Mouse (Mus musculus): Measurements from ENCODE around the gene Vwa3a. TPM values are rescaled to one million over a fixed set of nuclear protein-coding genes. Genes with fewer than 3 reads are reported as not detected.

Gene Vwa3a
- polyA plus RNA-seq, 1 experiment from 2014 or later = 2.1 TPM

- H3K9ac ChIP-seq (ENCODE audit: low read depth, low read length) = no peak overlapping the region
- 78% methylated on average over 7 of the region's 7 CpGs for WGBS
- H3K9me3 ChIP-seq (replicated peaks; ENCODE audit: control insufficient read depth, low read length, poor library complexity, severe bottlenecking) = no peaks in the 10 kb centered on the region
- peaks cover 6% of the 10 kb centered on the region; the same call in 1 of the 2 replicates for H3K36me3 ChIP-seq (ENCODE audit: control insufficient read depth, insufficient read depth, low read length)
- no peaks in the 10 kb centered on the region for H3K27me3 ChIP-seq (ENCODE audit: control insufficient read depth, insufficient read depth, low read depth, low read length)
- ATAC-seq = no peak
- no peak overlapping the region for H3K4me3 ChIP-seq (ENCODE audit: low read depth, low read length)
- no peak overlapping the region for H3K4me2 ChIP-seq (ENCODE audit: low read length)
- H3K27ac ChIP-seq (ENCODE audit: low read length) = no peak overlapping the region
- H3K4me1 ChIP-seq (ENCODE audit: control insufficient read depth, insufficient read depth, low read length) = no peaks in the 10 kb centered on the region
Measured at GRCm38 (mm10) chr7:120732906-120733305, 6.2 kb upstream of the Vwa3a start.

- H3K9ac ChIP-seq (ENCODE audit: low read depth, low read length) = no peak overlapping the region
- H3K36me3 ChIP-seq (ENCODE audit: control insufficient read depth, insufficient read depth, low read length) = no peaks in the 10 kb centered on the region
- no peak overlapping the region; the same call in 1 of the 2 replicates for H3K4me2 ChIP-seq (ENCODE audit: low read length)
- H3K4me3 ChIP-seq (ENCODE audit: low read depth, low read length) = no peak overlapping the region
- ATAC-seq = peak; percentile 65; the same call in 1 of the 2 replicates
- no peaks in the 10 kb centered on the region for H3K9me3 ChIP-seq (replicated peaks; ENCODE audit: control insufficient read depth, low read length, poor library complexity, severe bottlenecking)
- no peaks in the 10 kb centered on the region for H3K27me3 ChIP-seq (ENCODE audit: control insufficient read depth, insufficient read depth, low read depth, low read length)
- 8% methylated on average over 5 of the region's 5 CpGs for WGBS
- H3K27ac ChIP-seq (ENCODE audit: low read length) = no peak overlapping the region
- H3K4me1 ChIP-seq (ENCODE audit: control insufficient read depth, insufficient read depth, low read length) = peaks cover 3% of the 10 kb centered on the region; the same call in 1 of the 2 replicates
Measured at GRCm38 (mm10) chr7:120739558-120740101, 512 bp downstream of the Vwa3a start.

- Histone ChIP-seq H3K27ac (ENCODE audit: low read length) (no peak overlapping the region), H3K4me3 (ENCODE audit: low read depth, low read length) (no peak overlapping the region), H3K27me3 (ENCODE audit: control insufficient read depth, insufficient read depth, low read depth, low read length) (no peaks in the 10 kb centered on the region), H3K9me3 (replicated peaks; ENCODE audit: control insufficient read depth, low read length, poor library complexity, severe bottlenecking) (no peaks in the 10 kb centered on the region), H3K4me1 (ENCODE audit: control insufficient read depth, insufficient read depth, low read length) (peaks cover 3% of the 10 kb centered on the region; the same call in 1 of the 2 replicates), H3K4me2 (ENCODE audit: low read length) (no peak overlapping the region), H3K36me3 (ENCODE audit: control insufficient read depth, insufficient read depth, low read length) (no peaks in the 10 kb centered on the region), H3K9ac (ENCODE audit: low read depth, low read length) (no peak overlapping the region)
- WGBS = 72% methylated on average over 14 of the region's 14 CpGs
- no peak for ATAC-seq
Measured at GRCm38 (mm10) chr7:120743366-120744351, 4.5 kb downstream of the Vwa3a start.

- H3K9me3 ChIP-seq (replicated peaks; ENCODE audit: control insufficient read depth, low read length, poor library complexity, severe bottlenecking) = no peaks in the 10 kb centered on the region
- H3K27ac ChIP-seq (ENCODE audit: low read length) = no peak overlapping the region
- H3K36me3 ChIP-seq (ENCODE audit: control insufficient read depth, insufficient read depth, low read length) = no peaks in the 10 kb centered on the region
- no peak overlapping the region for H3K9ac ChIP-seq (ENCODE audit: low read depth, low read length)
- no peak overlapping the region for H3K4me2 ChIP-seq (ENCODE audit: low read length)
- H3K4me1 ChIP-seq (ENCODE audit: control insufficient read depth, insufficient read depth, low read length) = peaks cover 3% of the 10 kb centered on the region; the same call in 1 of the 2 replicates
- no peaks in the 10 kb centered on the region for H3K27me3 ChIP-seq (ENCODE audit: control insufficient read depth, insufficient read depth, low read depth, low read length)
- no peak overlapping the region for H3K4me3 ChIP-seq (ENCODE audit: low read depth, low read length)
- no peak for ATAC-seq
- WGBS = 87% methylated on average over 6 of the region's 6 CpGs
Measured at GRCm38 (mm10) chr7:120744606-120745005, 5.5 kb downstream of the Vwa3a start.

- no peak overlapping the region for H3K27ac ChIP-seq (ENCODE audit: low read length)
- no peaks in the 10 kb centered on the region for H3K9me3 ChIP-seq (replicated peaks; ENCODE audit: control insufficient read depth, low read length, poor library complexity, severe bottlenecking)
- 86% methylated on average over 3 of the region's 3 CpGs for WGBS
- no peak overlapping the region for H3K4me3 ChIP-seq (ENCODE audit: low read depth, low read length)
- no peaks in the 10 kb centered on the region for H3K27me3 ChIP-seq (ENCODE audit: control insufficient read depth, insufficient read depth, low read depth, low read length)
- H3K9ac ChIP-seq (ENCODE audit: low read depth, low read length) = no peak overlapping the region
- H3K36me3 ChIP-seq (ENCODE audit: control insufficient read depth, insufficient read depth, low read length) = no peaks in the 10 kb centered on the region
- H3K4me1 ChIP-seq (ENCODE audit: control insufficient read depth, insufficient read depth, low read length) = no peaks in the 10 kb centered on the region
- H3K4me2 ChIP-seq (ENCODE audit: low read length) = no peak overlapping the region
- ATAC-seq = no peak
Measured at GRCm38 (mm10) chr7:120746029-120746428, 6.9 kb downstream of the Vwa3a start.

GRCm38 (mm10) chr7:120746821-120747220 is 7.7 kb downstream of the Vwa3a start:
- 92% methylated on average over 5 of the region's 5 CpGs for WGBS
- H3K4me2 ChIP-seq (ENCODE audit: low read length) = no peak overlapping the region
- no peak for ATAC-seq
- H3K9me3 ChIP-seq (replicated peaks; ENCODE audit: control insufficient read depth, low read length, poor library complexity, severe bottlenecking) = no peaks in the 10 kb centered on the region
- no peaks in the 10 kb centered on the region for H3K4me1 ChIP-seq (ENCODE audit: control insufficient read depth, insufficient read depth, low read length)
- no peaks in the 10 kb centered on the region for H3K36me3 ChIP-seq (ENCODE audit: control insufficient read depth, insufficient read depth, low read length)
- H3K4me3 ChIP-seq (ENCODE audit: low read depth, low read length) = no peak overlapping the region
- H3K27me3 ChIP-seq (ENCODE audit: control insufficient read depth, insufficient read depth, low read depth, low read length) = no peaks in the 10 kb centered on the region
- no peak overlapping the region for H3K9ac ChIP-seq (ENCODE audit: low read depth, low read length)
- H3K27ac ChIP-seq (ENCODE audit: low read length) = no peak overlapping the region

- H3K27ac ChIP-seq (ENCODE audit: low read length) = no peak overlapping the region
- no peak overlapping the region for H3K4me2 ChIP-seq (ENCODE audit: low read length)
- H3K9me3 ChIP-seq (replicated peaks; ENCODE audit: control insufficient read depth, low read length, poor library complexity, severe bottlenecking) = no peaks in the 10 kb centered on the region
- no peaks in the 10 kb centered on the region for H3K27me3 ChIP-seq (ENCODE audit: control insufficient read depth, insufficient read depth, low read depth, low read length)
- H3K4me1 ChIP-seq (ENCODE audit: control insufficient read depth, insufficient read depth, low read length) = no peaks in the 10 kb centered on the region
- no peak for ATAC-seq
- no peaks in the 10 kb centered on the region for H3K36me3 ChIP-seq (ENCODE audit: control insufficient read depth, insufficient read depth, low read length)
- no peak overlapping the region for H3K9ac ChIP-seq (ENCODE audit: low read depth, low read length)
- no peak overlapping the region for H3K4me3 ChIP-seq (ENCODE audit: low read depth, low read length)
Measured at GRCm38 (mm10) chr7:120748478-120748877, 9.4 kb downstream of the Vwa3a start.

- no peak for ATAC-seq
Measured at GRCm38 (mm10) chr7:120751330-120751729, 12.2 kb downstream of the Vwa3a start.

GRCm38 (mm10) chr7:120751906-120752305 is 12.8 kb downstream of the Vwa3a start:
- no peak for ATAC-seq
- WGBS = 92% methylated on average over 7 of the region's 7 CpGs
- H3K27ac ChIP-seq (ENCODE audit: low read length) = no peak overlapping the region
- no peak overlapping the region for H3K4me2 ChIP-seq (ENCODE audit: low read length)
- H3K4me3 ChIP-seq (ENCODE audit: low read depth, low read length) = no peak overlapping the region
- H3K36me3 ChIP-seq (ENCODE audit: control insufficient read depth, insufficient read depth, low read length) = no peaks in the 10 kb centered on the region
- no peaks in the 10 kb centered on the region for H3K27me3 ChIP-seq (ENCODE audit: control insufficient read depth, insufficient read depth, low read depth, low read length)
- no peaks in the 10 kb centered on the region for H3K9me3 ChIP-seq (replicated peaks; ENCODE audit: control insufficient read depth, low read length, poor library complexity, severe bottlenecking)
- no peak overlapping the region for H3K9ac ChIP-seq (ENCODE audit: low read depth, low read length)
- no peaks in the 10 kb centered on the region for H3K4me1 ChIP-seq (ENCODE audit: control insufficient read depth, insufficient read depth, low read length)

More at GRCm38 (mm10) chr7:120751330-120751729, 12.2 kb downstream of the Vwa3a start:
- H3K27ac ChIP-seq (ENCODE audit: low read length) = no peak overlapping the region
- H3K4me3 ChIP-seq (ENCODE audit: low read depth, low read length) = no peak overlapping the region
- no peak overlapping the region for H3K4me2 ChIP-seq (ENCODE audit: low read length)
- H3K36me3 ChIP-seq (ENCODE audit: control insufficient read depth, insufficient read depth, low read length) = no peaks in the 10 kb centered on the region
- no peaks in the 10 kb centered on the region for H3K9me3 ChIP-seq (replicated peaks; ENCODE audit: control insufficient read depth, low read length, poor library complexity, severe bottlenecking)
- no peaks in the 10 kb centered on the region for H3K27me3 ChIP-seq (ENCODE audit: control insufficient read depth, insufficient read depth, low read depth, low read length)
- H3K4me1 ChIP-seq (ENCODE audit: control insufficient read depth, insufficient read depth, low read length) = no peaks in the 10 kb centered on the region
- no peak overlapping the region for H3K9ac ChIP-seq (ENCODE audit: low read depth, low read length)
